Mouse (Mus musculus): ENCODE results near the gene Pfkfb3. TPM values are rescaled to one million over a fixed set of nuclear protein-coding genes. Genes with fewer than 3 reads are reported as not detected.

Gene Pfkfb3
- total RNA-seq (2021) = 10 to 100 TPM; 18.1 to 28.5 TPM
- long read RNA-seq, experiment 1, full-length matches to known transcripts = 1 of 1 reads
- long read RNA-seq, experiment 1, partial matches to known transcripts = 0 of 1 reads
- long read RNA-seq, experiment 1, other reads (novel, unspliced or antisense) = 0 of 1 reads
- long read RNA-seq, experiment 2, full-length matches to known transcripts = 2 of 6 reads
- long read RNA-seq, experiment 2, partial matches to known transcripts = 0 of 6 reads
- long read RNA-seq, experiment 2, other reads (novel, unspliced or antisense) = 4 of 6 reads

DNA sequence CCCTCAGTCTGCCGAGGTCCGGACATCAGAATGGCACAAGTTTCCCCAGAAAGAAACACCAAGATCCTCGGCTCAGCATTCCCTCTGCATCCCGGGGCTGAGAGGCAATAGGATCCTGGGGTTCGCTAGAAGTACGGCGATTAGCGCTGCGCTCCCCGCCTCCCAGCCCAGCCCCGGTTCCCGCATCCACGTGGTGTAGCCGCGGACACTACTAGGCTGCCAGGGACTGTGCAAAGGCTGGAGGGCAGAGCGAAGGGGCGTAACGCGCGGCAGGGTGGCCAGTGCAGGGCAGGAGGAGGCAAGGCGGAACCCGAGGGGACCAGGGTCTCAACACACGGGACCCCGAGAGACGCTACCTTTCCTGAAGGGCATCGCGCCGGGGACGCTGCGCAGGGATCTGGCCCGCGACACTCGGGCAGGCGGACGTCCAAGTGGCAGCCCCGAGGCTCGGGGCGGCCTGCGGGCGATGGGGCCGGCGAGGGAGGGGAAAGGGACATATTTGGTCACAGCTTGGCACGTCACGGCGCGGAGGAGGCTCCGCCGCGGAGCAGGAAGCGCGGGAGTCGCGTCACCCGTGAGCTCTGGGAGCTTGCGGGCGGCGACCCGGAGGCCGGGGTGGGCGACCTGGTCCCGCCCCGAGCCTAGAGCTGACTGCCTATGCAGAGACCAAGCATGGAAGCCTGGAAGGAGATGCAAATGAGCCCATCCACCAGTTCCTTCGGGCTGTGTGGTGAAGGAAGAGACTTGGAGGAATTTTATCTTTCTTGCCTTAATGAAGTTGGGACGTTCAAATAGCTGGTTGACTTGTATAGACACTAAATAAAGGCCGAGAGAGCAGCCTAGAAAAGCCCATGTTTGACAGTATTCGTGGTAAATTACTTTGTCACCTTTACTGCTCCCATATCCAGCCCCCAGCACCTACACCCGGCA lies at the start of gene Pfkfb3:
Gene Pfkfb3, minus strand, starts transcription at position 607 of the 930 bp plus-strand sequence.
- intact Hi-C loops (cut with DNase I) = no loop called here

DNA sequence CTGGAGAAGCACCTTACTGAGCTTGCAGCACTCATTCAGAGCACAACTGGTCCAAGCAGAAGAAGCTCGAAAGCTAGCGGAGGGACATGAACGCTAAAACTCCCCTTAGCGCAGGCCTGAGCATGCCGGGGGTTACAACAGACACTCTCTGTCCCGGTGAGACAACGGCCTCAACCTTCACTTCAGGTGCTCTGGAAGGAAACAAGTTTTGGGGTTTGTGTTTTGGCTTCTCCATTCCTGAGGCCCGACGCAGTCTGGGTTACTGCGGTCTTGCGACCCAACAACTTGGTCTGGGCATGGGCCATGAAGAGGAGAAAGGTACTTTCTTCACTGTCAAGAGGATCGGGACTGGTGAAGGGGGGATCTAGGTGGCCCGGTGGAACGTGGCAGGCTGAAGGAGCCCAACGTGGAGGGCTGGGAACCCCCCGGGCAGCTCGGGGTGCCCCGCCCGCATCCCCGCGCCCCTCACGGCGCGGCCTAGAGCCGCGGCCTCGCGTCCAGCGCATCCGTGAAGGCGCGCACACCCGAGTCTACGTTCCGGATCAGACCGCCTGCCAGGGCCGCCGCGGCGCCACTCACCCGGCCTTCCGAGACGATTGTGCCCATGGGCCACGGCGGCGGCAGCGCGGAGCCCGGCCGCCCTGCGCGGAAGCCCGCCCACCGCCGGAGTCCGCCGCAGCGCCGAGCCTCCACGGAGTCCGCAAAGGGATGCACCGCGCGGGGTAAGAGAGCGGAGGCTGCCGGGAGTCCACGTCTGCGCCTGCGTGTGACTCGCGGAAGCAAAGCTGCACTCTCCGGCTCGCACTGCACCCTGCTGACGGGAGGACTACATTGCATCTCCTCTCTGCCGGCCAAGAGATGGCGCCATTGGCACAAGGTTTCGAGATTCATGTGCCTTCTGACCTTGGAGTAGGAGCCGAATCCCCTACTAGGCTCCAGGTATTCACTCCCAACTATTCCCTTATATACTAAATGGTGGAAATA lies 48.9 kb upstream of the Pfkfb3 start:
- peak; percentile 95 to 97 for DNase-seq (ENCODE audit: low spot score in 2 of 2)
- intact Hi-C loops (cut with DNase I) = loop anchor here (2.0 to 10.0 kb wide), 3 partner anchors 62 to 162 kb away; no protein-coding TSS in a partner anchor

More for the DNA sequence above, at the start of gene Pfkfb3:
- DNase-seq (ENCODE audit: low spot score in 2 of 2) = peak; percentile 31 to 58

DNA sequence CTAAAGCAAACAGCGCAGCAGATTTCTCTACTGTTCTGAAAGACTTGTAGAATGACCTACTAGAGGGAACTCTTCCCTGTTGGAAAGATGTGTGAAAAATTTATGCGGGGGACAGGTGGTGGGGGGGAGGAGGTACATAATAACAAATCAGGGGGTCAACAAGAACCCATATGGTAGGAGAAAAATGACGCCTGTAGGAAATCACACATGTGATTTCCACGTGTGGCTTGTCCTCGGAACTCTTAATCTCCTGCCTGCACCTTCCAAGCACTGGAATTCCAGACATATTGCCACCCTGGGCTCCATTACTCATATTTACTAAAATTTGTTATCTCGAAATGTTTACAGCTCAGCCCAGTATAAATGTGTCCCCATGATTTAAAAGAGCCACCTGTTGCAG lies 47.9 kb upstream of the Pfkfb3 start:
- intact Hi-C loops (cut with DNase I) = loop anchor here (2.0 to 10.0 kb wide), 3 partner anchors 63 to 163 kb away; no protein-coding TSS in a partner anchor
- no peak for DNase-seq (ENCODE audit: low spot score in 2 of 2)

DNA sequence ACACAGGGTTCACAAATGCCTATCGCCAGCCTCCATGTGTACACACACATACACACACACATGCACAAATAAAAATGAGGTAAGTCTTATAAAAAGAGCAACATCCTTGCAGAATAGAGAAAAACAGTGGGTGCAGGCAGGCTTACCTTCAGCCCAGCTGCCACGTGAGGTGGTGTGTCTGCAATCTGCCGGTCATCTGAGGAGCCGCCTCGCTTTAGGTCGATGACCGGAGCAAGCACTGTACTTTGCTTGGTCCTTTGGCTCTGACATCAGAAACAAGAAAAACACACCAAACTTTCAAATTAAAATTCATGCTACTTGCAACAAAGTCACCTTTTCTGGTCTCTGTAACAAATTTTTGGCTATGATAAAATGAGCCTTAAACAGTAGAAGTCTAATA lies 44.0 kb upstream of the Pfkfb3 start:
- no peak for DNase-seq (ENCODE audit: low spot score in 2 of 2)
- intact Hi-C loops (cut with DNase I) = loop anchor here (10.0 kb wide), 1 partner anchor 147 kb away; no protein-coding TSS in a partner anchor

DNA sequence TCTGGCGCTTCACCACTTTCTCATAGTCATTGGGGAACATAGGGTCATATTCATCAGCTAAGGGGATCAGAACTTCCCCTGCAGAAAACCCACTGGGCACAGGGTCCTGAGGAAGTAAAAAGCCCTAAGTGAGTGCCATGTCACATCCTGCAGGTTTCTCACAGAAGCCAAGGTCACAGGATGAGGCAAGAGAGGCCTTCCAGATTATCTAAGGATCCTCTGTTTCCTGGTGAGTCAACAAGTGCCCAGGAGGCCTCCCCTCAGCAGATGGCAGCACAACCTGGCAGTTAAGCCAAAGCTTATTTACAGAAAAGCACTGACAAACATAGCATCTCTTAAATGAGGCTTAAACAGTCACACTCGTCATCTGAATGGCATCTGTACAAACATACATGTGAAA lies 42.8 kb upstream of the Pfkfb3 start:
- no peak for DNase-seq (ENCODE audit: low spot score in 2 of 2)
- intact Hi-C loops (cut with DNase I) = loop anchor here (10.0 kb wide), 1 partner anchor 148 kb away; no protein-coding TSS in a partner anchor

DNA sequence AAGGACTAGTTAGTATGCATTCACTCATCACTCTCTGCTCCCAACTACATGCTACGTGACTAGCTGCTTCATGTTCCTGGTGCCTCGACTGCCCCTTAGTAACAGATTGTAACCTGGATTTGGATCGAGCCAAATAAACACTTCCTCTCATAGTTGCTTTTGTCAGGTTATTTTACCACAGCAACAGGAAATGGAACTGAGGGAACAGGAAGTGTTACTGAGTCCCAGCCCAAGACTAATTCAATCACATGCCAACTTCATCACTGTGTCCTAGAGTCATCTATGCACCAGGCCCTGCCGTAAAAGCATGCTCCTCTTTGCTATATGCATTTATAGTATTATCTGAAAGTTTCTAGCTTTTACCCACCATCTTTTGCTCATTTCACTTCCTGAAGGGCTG lies 34.1 kb upstream of the Pfkfb3 start:
- intact Hi-C loops (cut with DNase I) = no loop called here
- no peak for DNase-seq (ENCODE audit: low spot score in 2 of 2)

DNA sequence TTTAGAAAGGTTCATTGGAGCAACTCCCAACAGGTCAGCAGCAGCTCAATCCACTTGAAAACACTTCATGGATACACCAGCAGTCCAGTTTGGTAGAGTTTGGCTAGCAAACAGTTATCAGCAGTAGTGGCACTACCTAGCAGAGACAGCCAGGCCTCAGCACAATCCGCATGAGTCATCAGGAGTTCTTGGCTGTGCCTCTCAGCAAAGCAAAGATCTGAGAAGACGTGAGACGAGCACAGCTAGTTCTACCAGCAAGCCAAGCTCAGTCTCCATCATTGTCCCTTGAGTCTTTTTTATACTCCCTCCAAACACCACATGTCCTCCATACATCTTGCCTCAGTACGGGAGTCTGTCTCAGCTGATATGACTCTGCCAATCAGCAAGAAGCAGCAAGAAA lies 25.5 kb upstream of the Pfkfb3 start:
- intact Hi-C loops (cut with DNase I) = no loop called here

DNA sequence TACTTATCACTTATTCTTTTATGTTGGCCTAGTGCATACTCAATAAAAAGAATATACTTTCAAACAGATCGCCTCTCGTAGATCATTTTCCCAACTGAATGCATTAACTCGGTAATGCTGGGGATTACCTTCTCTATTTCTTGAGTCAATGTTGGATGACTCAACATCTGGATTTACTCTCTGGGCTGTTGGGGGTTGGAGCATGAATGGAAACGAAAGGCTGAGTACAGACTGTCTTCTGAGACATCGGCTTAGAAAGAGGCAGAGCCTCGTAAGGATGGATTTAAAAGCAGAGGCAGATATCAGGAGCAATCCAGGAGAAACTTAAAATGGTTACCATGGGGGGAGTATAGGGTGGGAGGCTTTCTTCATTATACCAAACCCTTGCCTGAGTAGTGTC lies 24.3 kb upstream of the Pfkfb3 start:
- DNase-seq (ENCODE audit: low spot score in 2 of 2) = no peak
- intact Hi-C loops (cut with DNase I) = no loop called here

More for the DNA sequence above, 25.5 kb upstream of the Pfkfb3 start:
- DNase-seq (ENCODE audit: low spot score in 2 of 2) = no peak

DNA sequence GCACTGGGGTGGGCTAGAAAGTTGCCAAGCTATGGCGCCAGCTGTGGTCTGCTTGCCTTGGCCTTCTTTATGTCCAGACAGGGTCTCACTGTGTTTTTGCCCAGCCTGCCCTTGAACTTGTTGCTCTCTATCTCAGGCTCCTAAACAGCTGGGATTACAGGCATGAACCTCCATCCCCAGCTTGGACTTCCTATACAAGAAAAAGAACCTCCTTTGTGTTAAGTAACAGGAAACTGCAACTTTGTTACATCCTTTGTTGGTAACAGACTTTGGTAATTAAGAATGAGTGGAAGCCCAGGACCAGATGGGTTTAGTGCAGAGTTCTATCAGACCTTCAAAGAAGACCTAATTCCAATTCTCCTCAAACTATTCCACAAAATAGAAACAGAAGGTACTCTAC lies 19.8 kb upstream of the Pfkfb3 start:
- DNase-seq (ENCODE audit: low spot score in 2 of 2) = no peak
- intact Hi-C loops (cut with DNase I) = no loop called here

DNA sequence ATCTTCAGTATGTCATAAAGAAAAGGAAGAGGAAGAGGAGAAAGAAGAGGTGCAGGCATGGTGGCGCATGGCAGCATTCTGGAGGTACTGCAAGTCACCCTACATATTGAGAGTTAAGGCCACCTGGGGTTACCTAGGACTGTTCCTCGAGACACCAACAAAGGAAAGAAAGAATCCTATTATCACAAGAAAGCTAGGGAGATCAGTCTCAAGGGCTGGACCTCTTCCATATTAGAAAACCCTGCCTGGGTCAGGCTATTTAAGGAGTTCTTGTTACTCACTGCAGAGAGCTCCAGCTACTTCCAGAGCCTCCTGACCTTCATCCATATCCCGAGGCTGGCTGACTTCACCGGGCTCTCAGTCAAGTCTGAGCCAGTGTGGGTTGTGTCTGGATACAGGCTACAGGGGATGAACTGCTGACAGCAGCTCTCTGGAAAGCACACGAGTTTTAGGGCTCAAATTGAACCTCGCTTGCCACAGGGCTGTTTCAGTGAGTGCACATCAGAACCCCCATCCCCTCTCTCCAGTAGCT lies 17.2 kb upstream of the Pfkfb3 start:
- no peak for DNase-seq (ENCODE audit: low spot score in 2 of 2)
- intact Hi-C loops (cut with DNase I) = no loop called here

DNA sequence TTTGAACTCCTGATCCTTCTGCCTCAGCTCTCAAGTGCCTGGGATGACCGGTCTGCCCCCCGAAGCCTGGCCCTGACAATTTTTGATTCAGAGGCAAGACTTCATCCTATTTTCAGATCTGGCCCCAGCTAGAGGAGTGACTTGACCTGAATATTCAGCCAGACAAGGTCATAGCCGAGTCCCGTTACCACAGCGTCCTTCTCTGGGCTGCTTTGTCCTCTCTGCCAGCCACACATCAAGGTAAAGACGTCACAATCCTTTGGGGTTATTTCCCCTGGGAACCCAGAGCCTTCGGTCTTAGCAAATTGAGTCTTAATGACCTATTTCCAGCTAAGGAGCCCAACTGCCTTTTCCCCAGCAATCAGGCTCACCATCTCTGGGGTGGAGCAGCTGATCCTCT lies 14.6 kb upstream of the Pfkfb3 start:
- DNase-seq (ENCODE audit: low spot score in 2 of 2) = no peak
- intact Hi-C loops (cut with DNase I) = no loop called here

DNA sequence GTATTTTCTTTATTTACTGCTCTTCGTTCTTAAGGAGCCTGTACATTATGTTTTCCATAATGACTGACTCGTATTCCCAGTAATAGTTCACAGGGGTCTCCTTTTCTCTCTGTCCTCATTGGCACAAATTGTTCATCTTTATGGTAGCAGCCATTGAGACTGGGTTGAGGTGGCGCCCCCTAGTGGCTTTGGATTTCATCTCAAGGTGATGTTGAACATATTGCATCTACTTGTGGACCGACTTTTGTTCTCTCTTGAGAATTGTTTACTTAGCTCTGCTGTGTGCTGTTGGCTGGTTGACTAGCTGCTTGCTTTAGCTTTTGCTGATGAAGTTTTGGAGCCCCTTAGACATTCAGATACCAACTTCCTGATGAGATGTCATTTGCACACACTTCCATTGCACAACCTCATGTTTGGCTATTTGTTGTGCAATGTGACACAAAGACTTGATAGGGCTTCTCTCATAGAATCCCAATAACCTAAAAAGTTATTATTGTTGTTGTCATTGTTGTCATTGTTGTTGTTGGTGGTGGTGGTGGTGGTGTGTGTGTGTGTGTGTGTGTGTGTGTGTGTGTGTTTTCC lies 14.0 kb upstream of the Pfkfb3 start:
- intact Hi-C loops (cut with DNase I) = no loop called here
- DNase-seq (ENCODE audit: low spot score in 2 of 2) = peak; percentile 20 to 22

DNA sequence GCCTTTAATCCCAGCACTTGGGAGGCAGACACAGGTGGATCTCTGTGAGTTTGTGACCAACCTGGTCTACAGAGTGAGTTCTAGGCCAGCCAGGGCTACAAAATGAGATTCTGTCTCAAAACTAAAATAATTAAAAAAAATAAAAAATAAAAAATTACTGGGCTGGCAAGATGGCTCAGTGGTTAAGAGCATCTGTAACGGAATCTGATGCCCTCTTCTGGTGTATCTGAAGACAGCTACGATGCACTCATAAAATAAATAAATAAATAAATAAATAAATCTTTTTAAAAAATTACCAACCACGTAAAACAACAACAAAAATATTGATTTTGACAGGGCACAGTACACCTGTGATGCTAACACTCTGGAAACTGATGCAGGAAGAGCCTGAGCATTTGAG lies 13.0 kb upstream of the Pfkfb3 start:
- no peak for DNase-seq (ENCODE audit: low spot score in 2 of 2)
- intact Hi-C loops (cut with DNase I) = no loop called here

DNA sequence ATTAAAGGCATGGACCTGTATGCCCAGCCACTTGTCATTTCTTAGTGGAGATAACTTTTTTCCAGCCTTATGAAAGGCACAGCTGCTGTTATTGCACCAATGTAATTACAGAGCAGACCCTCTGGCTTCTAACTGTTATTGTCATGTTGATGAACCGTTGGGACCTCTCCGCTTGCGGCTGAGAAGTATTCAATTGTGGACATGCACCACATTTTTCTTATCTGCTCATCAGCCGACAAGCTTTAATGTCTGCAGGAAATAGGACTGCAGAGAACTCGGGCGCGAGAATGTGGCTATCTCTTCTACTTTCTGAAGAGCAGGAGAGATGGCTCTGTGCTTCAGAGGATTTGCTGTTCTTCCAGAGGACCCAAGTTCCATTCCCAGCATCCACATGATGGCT lies 12.4 kb upstream of the Pfkfb3 start:
- no peak for DNase-seq (ENCODE audit: low spot score in 2 of 2)
- intact Hi-C loops (cut with DNase I) = no loop called here

DNA sequence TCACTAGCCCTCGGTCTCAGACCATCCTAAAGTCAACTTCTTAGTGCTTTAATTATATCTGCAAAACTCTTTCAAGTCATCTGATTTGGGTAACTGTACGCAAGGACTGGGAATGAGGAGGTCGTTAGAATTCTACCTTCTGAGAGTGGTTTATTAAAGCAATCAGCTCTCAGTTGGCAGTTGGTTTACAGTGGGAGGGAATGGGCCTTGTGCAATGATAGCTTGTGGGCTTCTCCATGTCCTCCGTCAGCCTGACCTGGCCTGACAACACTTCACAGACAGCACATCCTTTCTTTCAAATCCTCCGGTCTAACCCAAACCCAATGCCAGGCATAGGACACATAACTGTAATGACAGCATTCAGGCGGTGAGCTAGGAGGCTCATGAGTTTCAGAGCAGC lies 10.9 kb upstream of the Pfkfb3 start:
- intact Hi-C loops (cut with DNase I) = no loop called here
- DNase-seq (ENCODE audit: low spot score in 2 of 2) = no peak

DNA sequence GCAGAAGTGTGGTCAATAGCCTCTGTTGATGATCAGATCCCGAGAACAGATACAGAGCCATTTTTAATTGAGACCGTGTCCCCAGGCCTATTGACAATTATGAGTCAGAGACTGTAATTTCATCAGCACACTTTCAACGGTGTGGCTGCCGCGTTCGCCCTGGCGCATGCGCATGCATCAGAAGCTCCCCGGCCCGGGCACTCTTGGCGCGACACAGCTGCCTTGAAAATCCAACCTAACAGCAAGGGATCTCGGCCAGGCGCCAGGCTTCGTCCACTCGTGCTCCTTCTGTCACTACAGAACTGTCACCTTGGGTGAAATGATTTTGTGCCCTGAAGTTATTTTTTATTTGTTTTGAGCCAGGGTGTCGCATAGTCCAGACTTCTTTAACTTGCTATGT lies 9.4 kb upstream of the Pfkfb3 start:
- intact Hi-C loops (cut with DNase I) = no loop called here
- DNase-seq (ENCODE audit: low spot score in 2 of 2) = no peak

DNA sequence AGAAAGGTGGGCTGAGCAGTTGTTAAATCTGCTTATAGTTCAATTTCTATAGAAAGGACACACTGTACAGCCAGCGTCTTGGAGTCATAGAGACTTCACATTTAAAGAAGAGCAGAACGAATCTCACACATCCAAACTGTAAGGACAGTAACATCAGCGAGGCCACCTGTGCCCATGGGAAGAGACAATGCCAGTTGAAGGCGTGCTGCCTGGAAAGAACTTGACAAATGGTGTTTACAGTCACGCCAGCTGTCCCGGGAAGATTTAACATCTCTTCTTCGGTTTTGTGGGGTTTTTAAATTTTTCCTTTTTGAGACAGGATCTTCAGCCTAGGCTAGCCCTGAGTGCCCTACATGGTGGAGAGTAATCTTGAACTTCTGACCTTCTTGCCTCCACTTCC lies 4.8 kb upstream of the Pfkfb3 start:
- DNase-seq (ENCODE audit: low spot score in 2 of 2) = peak in 1 of 2 experiments; percentile 24
- intact Hi-C loops (cut with DNase I) = no loop called here

DNA sequence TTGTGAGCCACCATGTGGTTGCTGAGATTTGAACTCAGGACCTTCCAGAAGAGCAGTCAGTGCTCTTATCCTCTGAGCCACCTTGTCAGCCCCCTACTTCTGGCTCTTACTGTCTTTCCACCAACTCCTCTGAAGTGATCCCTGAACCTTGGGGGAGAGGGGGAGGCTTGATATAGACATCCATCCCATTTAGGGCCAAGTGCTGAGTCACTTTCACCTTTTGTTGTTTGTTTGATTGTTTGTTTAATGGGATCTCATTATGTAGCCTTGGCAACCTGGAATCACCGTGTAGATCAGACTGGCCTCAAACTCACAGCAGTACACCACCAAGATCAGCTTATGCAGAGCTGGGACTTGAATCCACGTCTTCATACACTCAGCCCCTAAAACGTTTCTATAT lies 3.4 kb upstream of the Pfkfb3 start:
- intact Hi-C loops (cut with DNase I) = no loop called here
- DNase-seq (ENCODE audit: low spot score in 2 of 2) = no peak

DNA sequence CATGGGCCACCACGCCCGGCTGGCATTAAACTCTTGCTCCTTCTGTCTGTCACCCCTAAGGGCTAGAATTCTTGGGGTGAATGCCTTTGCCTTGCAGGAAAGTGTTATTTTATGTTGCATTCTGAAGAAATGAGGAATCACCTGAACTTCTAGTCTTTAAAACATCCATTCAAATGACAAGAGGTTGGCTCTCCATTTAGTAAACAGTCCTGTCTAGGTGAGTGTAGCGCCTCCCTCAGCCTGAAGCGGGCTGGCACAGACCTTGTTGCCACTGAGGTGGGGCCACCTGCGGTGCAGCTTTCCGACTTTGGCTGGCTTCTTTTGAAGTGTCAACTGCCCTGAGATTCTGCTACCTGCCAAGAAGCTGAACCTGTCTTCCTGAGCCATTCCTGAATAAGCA lies 1.4 kb upstream of the Pfkfb3 start:
- intact Hi-C loops (cut with DNase I) = no loop called here
- no peak for DNase-seq (ENCODE audit: low spot score in 2 of 2)

All from left cerebral cortex, postnatal 14 days (tissue).